Mouse (Mus musculus) embryo, embryonic 10.5 days (tissue): ENCODE measurements around the gene Plce1.

Experiments
- DNase-seq: peaks from one replicate; pipeline ENCODE4 v3.0.0-alpha.2; 2015; ENCODE audit warnings: low spot score

Gene Plce1

DNA sequence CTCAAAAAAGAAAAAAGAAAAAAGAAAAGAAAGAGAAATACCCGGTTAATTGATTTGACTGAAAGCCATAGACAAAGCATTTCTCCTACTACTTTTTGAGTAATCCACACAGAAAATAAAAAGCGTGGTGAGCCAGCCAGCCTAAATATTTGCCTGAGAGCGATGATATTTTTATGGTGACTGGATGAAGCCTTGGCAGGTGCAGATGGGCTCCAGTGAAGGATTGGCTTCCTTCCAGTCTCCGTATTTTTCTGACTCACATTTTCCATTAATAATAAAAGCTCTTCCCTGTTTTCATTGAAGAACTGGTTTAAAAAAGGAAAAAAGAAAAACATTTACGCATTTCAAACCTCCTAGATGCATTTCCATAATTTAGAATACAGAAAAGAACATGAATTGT, 243.1 kb downstream of the Plce1 start:
- DNase-seq, result no peak

DNA sequence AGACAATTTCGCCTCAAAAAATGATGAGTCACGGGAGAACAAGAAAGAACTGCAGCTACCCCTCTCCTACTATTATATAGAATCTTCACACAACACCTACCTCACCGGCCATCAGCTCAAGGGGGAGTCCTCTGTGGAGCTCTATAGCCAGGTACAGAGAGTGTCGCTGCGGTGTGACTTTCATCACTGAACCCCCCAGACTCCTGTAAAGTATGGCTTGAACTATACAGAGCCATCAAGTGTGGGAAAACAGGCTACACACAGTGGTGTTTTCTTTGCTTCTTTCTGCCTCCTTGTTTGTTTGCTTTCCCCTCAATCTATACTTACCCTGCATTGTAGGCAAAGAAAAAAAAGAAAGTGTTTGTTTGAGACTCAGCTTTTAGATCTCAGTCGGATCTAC, 247.9 kb downstream of the Plce1 start:
- no peak for DNase-seq

DNA sequence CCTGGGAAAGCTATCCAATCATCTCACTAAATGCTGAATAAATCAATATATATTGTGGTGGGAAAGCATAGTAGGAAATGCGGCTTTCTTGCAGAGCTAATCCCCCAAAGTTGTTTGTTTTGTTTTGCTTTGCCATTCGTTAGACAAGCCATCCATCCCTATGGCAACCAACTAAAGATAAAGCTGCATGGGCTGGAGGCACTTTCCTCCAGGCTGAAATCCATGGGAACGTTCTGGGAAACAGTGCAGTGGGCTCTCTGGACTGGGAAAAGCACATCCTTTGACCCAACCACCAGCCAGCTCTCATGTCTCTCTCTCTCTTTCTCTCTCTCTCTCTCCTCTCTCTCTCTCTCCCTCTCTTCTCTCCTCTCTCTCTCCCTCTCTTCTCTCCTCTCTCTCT, 248.4 kb downstream of the Plce1 start:
- DNase-seq, result peak; percentile 44

DNA sequence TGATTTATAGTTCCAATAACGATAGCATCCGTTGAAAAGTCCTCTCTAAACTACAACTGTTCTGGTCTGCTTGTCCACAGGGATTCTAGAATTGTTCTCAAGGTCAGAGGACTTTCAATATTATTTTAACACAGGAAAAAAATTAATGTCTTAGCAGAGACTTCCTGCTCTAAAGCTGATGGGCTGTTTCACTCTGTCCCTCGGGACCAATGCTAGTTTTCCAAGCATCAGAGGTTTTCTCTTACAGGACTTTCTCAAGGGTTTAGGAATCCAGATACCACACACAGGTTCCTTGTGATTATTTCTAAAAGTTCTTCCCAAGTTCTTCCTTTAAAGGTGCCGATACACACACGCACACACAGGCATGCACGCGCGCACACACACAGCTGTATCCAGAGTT, 263.6 kb downstream of the Plce1 start:
- DNase-seq, result peak; percentile 28

DNA sequence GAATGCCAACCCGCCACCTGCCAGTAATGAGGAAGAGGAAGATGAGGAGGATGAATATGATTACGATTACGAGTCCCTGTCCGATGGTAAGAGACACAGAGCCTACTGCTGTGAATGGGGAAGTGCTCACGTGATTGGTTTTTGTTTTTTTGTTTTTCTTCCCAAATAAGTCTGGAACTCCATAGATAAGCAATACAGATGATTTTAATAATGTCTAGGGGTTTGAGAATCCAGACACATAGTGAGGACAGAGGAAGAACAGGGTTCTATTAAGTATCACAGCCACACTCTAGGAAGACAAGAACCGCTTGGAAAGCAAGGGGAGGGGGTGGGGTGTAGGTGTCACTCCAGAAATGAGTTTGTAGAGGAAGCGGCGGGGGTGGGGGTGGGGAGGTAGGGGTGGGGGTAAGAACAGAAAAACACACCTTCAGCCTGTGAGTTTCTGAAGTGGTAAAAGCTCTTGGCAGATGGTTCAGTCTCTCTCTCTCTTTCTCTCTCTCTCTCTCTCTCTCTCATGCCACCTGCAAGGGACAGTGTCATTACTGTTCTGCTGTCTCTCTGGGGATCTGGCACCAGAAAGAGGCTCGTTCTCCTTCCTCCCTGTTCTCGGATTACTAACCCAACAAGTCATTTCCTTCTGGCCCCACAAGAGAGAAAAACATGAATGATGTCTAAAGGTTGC, 265.0 kb downstream of the Plce1 start:
- peak; percentile 27 for DNase-seq

DNA sequence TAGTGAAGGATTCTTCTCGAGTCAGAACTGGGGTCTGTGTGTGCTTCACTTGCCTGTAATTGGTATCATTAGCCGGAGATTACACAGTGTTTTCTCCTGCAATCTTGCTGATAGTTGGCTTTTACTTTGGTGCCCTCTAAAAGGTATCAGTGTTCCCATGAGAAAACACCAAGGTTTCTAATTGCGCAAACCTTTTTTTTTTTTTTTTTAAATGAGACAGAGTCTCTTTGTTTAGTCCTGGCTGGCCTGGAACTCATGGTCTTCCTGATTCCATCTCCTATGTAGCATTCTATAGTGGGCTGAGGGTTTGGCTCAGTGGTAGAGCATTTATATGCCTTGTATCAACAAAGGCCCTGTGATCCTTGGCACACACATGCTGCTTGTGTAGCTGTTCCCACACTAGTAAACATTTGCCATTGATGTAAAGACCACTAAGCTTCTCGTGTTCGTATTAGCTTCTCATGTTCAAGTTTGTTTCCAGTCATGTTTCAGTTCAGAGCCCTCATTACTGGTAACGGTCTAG, 265.6 kb downstream of the Plce1 start:
- no peak for DNase-seq

DNA sequence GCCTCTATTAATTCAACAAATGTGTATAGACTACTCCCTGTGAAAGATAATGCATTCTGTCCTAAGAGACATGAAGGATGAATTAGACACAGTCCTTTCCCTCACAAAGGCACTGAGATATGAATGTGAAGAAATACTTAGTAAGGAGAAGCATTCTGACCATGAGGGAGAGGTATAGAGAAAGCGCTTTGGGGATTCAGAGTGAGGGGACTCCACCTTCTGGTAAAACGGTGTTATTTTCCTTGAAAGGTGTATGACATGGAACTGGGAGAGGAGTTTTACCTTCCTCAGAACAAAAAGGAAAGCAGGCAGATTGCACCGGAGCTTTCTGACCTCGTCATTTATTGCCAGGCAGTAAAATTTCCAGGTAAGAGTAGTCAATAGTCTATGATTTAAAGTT, 269.3 kb downstream of the Plce1 start:
- DNase-seq, result peak; percentile 12

DNA sequence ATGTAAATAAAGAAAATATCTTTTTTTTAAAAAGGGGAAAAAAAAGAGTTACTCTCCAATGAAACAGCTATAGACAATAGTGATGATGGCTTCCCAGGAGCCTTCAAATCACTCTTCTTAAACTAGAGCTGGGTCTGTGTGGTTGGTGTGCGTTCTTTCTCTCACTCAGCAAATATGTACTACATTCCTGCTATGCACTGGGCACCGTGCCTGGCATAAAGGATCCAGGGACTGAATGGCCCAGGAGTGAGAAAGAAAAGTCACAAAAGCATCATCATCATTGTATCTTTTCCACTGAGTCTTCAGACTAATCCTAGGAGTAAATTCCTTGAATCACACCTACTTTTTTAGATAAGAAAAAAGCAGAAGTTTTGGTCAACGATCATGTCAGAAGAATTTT, 276.3 kb downstream of the Plce1 start:
- no peak for DNase-seq

DNA sequence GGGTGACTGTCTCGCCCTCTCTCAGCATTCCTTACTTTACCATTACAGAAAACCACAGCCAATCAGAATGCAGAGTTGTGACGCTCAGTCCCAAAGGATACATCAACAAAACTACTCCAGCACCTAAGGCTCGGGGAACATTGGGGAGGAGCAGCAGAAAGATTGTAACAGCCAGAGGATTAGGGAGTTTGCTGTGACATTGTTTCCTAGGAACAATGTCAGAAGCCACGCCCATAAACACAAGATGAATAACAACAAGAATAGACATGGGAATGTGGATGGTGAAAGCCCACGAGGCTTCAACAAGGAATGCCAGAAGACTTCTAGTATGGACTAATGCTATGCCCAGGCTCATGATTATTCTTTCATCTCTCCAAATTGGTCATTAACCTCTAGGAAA, 277.1 kb downstream of the Plce1 start:
- DNase-seq, result no peak

DNA sequence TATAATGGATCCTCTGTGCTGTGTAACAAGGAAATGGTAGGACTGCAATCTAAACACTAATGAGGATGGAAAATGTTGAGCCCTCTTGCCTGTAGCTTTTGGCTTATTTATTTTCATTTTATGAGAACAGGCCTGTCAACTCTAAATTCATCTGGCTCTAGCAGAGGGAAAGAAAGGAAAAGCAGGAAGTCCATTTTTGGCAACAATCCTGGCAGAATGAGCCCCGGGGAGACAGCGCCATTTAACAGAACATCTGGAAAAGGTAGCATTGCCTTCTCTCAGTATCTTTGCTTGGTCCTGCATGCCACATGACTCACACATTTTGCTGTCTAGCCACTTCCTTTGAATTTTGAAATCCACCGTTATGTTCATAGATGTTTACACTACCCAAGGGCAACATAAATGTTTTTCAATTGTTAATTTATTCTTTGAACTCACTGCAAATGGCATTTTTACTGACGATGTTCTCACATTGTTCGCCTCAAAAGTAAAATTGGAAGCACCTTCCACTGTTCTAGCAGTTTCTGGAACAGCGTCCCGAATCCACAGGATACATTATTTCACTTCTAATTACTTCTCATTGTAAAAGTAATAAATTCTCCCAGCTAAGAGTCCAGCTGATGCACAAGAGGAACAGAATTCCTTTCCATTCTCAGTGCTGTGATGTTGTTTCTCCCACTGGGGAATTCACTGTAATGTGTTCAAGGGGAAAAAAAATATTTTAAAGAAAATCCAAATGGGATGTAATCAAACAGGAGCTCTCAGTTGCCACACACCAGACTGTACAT, 278.0 kb downstream of the Plce1 start:
- DNase-seq, result peak; percentile 13

DNA sequence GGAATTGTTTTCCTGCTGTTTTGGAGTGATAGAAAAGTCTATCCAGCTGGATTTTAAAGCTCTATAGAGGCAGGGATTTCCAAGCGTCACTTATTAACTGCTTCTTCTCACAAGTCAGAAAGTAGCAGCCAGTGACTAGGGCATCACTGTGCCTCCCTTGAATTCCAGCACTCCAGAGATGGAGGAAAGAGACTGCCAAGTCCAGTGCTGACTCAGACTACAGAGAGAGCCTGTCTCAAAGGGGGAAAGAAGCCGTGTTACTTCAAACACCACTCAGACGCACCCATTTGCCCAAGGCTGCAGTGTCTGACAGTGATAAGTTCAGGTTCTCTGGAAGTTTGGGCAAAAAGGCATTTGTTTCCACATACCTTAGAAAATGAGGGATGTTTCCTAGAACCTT, 279.5 kb downstream of the Plce1 start:
- DNase-seq, result no peak

DNA sequence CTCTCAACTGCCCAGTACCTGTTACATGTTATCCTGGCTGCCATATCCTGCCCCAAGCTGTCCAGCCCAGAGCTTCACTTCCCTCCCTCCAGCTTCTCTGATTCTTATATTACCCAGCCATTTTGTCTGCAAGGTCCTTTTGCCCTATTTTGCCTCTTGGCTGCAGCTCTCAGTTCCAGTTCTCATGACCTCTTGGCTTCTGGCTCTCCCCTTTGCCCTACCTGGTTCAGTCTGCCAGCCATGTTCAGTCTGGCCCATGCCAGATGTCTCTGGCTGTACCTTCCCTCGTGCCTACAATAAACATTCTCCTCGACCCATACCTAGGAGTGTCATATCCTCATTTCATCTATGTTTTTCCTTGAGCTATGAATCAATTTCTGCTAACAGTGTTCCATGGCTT, 285.4 kb downstream of the Plce1 start:
- DNase-seq, result no peak

DNA sequence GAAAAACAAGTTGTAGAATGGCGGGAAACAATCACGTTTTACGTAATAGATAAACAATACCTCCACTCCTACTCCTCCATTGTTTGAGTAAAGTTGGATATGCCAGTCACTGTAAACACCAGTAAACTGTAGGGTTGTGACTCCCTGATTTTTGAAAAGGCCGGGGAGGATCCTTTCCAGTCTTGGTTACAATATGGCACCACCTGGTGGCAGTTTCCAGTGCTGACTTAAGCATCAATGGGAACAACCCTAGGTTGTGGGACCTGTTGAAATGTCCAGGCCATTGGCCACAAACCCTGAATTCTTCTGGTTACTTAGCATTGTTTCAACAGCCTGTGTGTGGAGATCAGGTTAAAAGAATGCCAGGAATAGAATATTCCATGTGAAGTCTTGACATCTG, 294.6 kb downstream of the Plce1 start:
- peak; percentile 74 for DNase-seq

DNA sequence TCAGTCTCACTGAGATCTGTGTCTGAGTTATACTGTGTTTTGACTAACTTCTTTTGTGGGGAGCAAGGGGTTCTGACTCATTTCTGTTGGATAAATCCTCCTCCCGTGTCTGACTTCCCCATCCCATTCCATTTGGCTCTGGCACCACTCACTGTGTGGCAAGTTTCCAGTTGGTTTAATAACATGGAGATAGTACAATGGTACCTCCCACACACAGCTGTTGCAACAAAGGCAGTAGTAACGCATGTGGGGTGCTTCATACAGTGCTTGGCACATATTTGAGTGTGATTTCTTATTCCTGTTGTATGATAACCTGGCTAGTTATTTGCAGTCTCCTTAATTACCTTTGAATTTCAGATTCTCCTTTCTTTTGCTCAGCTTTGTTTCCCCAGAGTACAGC, 297.9 kb downstream of the Plce1 start:
- DNase-seq, result no peak

DNA sequence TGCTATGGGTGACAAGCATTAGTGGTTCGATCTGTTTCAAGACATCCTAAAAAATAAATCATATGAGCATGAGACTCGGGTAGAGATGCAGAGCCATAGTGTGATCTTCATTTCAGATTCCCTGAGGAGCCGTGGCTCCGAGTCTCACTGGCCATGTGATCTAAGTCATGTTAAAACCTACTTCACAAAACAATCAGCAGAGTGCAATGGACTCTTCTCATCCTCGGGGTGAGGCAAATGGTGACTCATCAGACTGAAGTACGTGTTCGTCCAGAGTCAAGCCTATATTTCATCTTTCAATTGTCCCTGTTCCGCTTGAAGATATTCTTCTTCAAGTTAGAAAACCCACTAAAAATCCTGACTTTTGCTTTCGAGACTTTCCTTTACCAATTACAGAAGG, 302.6 kb downstream of the Plce1 start:
- DNase-seq, result no peak

DNA sequence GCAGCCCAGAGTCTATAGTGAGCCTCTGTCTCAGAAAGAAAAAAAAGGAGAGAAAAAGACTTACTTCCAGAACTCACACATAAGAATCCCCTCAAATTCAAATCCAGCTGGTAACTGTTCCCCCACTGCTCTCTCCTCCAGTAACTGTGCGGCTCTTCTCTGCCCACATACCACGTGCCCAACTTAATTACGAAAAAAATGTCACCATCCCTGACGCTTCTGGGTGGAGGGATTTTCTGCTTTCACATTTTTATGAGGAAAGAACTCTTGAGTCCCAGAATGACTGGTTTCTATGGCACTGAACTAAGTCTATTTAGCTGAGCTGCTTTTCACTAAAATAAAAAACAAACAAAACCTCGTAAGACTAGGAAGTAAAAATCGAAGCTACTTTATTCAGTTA, 306.8 kb downstream of the Plce1 start:
- no peak for DNase-seq

DNA sequence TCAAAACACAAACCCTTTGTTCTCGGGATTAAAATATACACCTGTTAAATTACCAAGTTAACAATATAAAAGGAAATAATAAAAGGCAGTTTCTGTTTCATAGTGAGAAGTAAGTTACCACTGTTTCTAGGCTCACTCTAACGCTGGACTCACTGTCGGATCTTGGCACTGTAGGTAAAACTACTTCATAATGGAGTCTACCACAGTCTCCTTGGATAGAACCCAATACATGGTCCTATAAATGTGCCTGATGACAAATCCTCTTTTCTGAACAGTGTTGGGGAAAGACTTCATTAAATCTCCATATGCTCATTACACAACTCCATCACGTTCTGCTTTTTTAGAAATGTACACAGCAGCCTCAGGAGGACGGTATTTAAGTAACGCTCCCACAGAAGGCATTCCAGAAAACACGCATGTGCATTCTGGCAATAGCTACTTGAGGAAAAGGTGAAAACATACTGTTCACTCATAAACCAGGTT, 312.7 kb downstream of the Plce1 start:
- DNase-seq, result no peak

DNA sequence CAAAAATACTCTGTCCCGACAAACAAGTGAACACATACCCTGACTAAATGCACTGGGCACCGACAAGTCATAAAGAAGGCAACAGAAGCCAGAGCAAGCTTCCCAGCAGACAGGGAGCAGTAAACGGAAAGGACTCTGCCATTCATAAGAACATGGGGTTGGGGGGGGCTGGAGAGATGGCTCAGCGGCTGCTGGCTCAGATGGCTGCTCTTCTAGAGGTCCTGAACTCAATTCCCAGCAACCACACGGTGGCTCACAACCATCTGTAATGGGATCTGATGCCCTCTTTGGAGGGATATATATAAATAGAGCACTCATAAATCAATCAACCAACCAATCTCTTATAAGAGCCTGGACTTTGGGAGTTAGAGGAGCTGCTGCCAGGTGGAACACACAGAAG, 315.6 kb downstream of the Plce1 start:
- DNase-seq, result no peak

DNA sequence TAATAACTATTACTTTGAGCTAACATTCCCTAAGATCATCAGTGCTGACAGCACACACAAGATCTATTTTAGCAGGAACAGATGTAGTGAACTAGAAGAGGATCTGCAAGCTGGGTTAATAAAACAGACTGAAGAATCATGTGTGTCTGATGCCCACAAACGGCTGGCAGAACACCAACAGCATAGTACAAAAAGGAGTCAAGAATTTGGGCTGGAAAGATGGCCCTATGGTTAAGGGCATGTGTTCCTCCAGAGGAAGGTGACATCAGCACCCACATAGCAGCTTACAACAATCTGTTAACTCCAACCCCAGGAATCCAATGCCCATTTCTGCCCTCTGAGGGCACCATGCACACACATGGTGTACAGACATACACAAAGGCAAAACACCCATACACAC, 317.4 kb downstream of the Plce1 start:
- DNase-seq, result no peak

DNA sequence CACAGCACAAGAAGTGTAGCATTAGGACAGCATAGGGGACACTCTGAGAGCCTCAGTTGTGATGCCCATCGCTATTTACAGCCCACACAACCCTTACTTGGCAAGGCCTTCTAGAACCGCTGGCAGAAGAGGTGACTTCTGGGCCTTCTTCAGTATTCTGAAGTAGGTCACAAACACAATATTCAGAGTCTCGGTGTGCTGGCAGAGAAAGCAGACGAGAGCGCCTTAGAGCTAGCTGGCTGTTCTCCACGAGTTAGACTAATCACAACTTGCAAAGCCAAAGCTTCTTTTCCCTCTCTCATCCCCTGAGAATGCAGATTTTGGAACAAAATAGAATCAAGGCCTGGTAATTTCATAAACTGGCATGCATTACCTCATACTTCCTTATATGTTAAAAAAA, 317.9 kb downstream of the Plce1 start:
- no peak for DNase-seq

DNA sequence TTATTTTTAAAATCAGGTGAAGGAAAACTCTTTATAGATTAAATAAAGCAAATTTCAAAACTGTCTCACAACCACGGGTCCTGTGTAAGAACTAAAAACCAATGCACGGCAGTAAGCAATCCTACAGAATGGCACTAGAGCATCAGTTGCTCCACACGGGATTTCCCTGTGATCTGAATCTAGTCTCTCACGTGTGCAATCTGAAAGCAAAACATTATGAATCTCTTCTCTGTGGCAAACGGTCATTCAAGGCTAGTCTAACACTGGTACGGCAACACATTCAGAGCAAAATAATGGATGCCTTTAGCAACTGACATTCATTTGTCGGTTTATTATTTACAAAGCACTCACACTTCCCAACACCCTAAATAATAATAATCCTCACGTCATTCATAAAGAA, 337.3 kb downstream of the Plce1 start:
- no peak for DNase-seq

DNA sequence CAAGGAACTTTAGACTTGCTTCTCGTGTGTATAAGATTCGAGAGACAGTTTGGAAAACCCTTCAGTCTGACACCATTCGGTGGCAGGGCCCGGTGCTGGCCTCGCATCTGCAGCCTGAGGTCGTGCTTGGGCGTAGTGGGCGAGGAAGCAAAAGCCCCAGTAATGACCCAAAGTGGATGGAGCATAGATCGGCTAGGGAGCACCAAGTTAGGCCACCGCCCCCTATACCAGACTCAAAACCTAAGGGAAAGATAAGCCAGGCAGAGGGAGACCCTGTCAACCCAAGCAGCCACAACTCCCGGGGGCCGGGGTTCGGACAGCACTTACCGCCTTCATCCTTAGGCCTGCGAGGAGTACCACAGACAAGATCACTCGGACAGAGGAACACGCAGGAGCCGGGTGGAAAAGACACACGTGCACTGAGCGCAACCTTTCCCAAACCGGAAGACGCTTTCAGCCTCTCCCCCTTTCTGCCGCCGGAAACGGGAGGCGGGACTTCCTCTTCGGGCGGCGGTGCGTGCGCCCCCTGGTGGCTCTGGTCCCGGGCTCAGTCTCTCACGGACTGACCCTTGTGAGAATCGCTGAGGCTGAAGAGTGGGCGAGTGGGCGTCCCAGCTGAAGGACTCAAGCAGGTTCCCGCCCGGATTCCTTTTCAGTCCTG, 338.0 kb downstream of the Plce1 start, which contains the start of gene Noc3l:
Gene Noc3l, minus strand, starts transcription at position 472 of the 661 bp plus-strand sequence.
- DNase-seq, result peak; percentile 94

DNA sequence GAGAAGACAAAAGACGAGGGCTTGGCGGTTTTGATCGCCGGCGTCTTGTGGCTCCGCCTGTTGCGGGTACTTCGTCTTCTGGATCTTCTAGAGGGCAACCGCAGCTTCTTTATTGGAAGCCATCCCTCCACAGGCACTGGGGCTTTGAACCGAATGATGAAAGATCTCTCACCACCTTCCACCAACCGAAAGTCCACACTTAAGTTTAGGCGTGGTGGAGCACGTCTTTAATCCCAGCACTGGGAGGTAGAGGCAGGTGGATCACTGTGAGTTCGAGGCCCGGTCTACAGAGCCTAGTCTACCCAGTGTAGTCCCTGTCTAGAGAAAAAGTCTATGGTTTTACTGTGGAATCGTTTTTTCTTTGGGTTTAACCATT, 338.5 kb downstream of the Plce1 start:
- DNase-seq, result no peak
